Mouse (Mus musculus) ovary, postnatal 14 days (tissue): Measurements from ENCODE around the gene Crabp1.

Experiments used
- DNase-seq: peaks from one replicate; pipeline ENCODE4 v3.0.0; 2022; ENCODE audit warnings: low spot score

Gene Crabp1

DNA sequence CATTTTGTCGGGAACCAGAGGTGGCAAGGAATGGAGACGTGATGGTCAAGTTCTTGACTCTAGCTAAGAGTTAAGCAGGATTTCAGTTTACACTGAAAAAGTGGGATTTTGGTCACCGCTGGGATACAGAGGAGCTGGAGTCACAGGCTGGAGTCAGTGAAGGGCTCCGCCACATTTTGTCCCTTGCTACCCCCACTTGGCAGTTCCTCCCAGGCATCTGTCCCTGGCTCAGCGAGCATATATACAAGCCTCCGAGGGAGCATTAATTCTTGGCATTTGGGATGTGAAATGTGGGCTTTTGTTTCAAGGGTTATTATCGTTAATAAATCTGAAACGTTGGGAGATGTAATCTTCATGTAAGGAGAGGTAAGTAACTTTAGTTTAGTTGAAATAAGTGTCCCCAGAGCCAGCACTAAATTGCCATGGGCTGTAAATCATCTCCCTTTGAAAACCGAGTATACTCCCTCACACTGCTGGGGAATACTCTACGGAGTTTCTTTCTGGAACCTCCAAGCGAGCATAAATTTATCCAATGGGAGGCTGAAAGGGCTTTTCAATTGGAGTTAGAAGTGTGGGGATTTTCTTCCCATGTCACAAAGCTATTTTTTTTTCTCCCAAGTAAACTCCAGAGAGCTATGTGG lies 5.7 kb downstream of the Crabp1 start:
- no peak for DNase-seq

DNA sequence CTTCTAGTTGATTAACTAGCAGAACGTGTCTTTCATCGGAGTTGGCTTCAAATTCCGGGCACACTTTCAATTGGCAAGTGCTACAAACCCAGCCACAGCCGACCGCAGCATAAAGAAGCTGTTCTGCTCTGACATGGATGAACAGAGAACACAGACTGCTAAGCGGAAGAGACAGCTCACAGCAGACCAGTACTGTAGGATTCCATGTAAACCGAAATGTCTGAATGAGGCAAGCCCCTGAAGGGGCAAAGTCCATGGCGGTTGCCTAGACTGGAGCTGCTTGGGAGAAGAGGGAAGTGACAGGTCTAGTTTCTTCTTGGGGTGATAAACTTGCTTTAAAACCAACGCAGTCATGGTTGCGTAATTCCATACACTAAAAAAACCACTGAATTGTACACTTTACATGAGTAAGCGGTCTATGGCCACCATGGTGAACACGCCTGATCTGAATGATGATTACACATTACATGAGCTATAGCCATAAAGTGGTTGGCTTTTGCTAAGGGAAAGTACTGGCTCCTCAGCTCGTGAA lies 12.0 kb downstream of the Crabp1 start:
- DNase-seq = no peak

DNA sequence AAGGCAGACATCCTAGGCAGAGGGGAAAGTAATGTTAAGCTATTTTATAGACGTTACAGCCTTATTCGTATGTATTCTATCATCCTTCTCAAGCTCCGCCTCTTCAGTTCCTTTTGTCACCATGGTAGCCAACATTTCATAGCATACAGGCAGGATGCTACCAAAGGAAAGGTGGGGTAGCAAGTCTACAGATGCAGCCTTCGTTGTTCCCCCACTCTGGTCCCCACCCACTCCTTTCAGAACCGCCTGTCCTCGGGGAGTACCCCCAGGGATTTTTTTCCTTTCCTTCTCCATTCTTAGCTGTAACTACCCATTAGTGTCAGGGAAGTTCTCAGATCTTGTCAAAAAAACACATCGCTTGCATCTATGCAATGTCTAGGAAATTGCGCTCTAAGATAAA lies 14.7 kb downstream of the Crabp1 start:
- DNase-seq = no peak

DNA sequence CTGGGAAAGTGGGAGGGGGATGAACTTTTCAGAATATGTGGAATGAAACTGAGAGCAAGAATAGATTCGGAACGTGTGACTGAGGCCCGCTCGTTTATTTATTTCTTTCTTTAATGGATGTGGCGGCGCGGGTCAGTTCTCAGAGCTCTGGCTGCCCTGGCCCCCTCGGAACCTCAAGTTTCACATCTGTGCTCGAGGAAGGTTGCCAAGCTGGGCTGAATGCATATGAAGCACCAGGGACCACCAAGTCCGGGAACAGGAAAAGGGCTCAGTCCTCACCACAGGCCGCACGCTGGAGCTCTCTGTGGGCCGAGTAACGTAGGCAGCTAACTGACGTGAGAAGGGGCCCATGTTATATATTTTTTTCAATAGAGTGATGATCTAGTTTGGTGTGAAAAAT lies 18.0 kb downstream of the Crabp1 start:
- no peak for DNase-seq

DNA sequence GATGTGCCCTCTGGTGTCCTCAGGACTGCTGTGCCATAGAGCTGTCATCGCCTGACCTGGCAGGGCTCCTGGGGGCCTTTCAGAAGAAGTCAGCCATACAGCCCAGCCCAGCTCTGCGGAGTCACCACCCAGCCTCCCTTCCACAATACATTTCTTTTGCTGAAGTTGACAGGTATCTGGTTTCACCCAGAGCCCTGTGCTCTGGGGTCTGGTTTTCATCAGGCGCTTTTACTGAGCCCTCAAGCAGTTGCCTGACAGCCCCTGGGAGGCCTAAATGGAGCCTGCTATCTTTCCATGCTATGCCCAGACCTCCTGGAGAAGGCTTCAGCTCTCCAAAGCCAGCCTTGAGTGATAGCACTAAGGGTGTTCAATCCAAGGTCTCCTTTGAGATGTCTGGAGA lies 19.5 kb downstream of the Crabp1 start:
- DNase-seq = no peak

DNA sequence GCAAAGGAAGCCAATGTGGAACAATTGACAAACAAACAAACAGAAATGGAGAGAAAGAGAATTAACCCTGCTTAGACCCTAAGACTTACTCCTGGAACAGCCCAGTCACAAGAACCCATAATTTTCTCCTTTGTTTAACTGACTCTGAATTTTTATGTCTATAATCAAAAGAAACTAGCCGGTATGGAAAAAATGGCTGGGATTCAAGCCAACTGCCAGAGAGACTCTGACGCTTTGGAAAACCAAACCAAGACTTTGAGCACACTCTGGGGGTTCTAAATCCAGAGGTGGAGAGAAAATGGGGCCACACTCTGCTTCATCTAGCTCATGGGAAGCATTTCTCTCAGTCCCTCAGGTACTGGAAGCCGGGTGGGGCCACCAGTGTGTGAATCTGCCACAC lies 20.7 kb downstream of the Crabp1 start:
- no peak for DNase-seq

DNA sequence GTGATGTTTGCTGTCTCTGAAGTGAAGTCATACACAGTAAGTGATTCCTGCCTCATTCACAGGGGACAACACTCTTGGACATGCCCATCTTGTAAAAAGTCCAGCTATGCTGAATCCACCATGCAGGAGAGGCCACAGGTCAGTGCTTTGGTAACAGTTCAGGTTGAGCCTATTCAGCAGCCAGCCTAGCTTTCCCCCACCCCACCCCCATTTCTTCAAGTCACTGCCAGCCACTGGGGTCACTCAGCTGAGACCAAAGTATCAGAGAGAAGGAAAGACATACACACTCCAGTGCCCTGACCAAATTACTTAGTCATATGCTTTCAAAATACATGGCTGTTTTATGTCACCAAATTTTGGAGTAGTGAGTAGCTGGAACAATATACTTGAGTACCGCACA lies 21.5 kb downstream of the Crabp1 start:
- no peak for DNase-seq

DNA sequence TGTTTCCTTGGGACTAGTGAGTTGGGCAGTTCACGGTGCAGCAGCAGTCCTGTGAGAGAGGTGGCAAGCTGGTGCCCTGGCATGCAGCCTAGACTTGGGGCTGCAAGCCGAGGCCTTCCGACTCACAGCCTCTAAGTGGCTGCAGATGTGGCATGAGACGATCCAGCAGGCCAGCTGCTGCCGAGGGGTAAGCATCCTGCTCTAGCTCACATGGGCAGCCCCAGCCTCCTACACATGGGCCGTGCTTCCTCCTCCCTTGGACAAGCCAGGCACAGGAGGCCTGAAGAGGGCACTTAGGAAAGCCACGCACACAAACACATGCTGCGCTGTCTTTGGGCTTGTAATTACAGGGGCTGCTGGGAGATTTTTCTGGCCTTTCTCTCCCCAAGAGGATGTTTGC lies 23.2 kb downstream of the Crabp1 start:
- no peak for DNase-seq

DNA sequence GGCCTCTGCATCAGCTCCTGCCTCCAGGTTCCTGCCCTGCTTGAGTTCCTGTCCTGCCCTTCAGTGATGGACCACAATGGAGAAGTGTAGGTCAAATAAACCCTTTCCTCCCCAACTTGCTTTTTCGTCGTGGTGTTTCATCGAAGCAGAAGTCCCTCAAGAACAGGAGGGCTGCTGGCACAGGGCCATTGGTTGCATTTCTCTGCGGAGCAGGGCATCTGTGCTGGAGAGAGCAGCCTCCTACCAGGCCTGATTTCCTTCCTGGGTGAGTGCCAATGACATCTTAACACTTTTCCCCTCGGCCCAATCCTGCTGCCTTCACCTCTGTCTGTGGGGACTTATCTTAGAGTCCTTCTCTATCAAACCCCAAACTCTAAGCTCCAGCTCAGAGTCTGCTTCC lies 25.7 kb downstream of the Crabp1 start:
- no peak for DNase-seq

DNA sequence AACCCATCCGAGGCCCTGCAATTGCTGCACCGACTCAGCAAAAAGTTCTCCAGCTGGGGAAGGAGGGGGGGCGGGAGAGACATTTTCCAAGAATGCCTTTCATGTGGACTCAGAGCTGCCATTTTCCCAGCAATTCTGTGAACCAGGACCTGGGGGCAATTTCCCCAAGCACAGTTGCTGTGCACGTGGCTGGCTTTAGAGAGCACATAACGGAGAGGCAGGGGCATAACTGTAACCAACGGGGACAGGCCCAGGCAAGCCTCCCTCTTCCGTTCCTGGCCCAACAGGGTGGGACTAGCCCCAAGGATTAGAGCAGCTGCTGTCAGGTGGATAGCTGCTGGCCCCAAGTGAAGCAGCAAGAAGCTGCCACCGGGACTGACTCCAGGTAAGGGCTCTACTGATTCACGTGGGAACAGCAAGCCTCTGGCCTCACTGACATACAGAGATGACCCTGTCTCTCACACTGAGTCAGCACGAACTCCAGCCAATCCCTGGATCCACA lies 37.0 kb downstream of the Crabp1 start:
- DNase-seq = no peak

DNA sequence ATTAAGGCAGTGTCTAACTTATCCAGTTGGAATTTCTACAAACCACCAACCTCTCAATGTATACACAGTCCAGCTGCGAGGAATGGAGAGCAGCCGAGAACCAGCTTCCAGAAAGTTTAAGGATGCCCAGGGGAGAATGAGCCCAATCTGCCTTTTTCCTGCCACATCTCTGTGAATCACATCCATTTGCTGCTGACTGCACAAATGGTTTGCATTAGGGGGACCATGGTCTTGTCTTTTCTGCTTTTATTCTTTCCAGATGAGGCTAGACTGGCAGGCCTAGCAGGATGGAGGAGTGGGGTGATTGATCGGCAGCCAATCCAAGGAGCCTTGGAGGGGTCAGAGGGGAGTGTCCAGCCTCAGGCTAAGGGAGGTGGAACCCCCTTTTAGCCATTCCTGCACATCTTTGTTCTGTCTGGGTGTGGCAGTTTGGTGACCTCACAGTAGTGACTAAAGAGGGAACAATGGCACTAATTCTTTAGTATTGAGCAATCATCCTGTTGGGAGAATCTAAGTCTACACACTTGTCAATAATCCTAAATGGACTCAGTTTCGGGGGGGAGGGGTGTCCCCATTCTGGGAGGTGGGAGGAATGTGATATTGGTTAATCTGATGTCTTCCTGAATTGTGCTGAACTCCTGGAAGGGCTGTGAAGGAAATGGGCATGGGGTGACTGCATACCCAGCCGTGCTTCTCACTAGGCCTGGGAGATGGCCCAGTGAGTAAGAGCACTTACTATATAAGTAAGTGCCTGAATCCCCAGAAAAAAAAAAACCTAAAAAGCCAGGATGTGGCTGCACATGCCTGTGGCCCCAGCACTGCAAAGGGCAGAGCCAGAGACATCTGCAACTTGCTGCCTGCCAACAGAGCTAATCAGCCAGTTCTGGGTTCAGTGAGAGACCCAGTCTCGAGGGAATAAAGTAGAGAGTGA lies 38.5 kb downstream of the Crabp1 start:
- no peak for DNase-seq

DNA sequence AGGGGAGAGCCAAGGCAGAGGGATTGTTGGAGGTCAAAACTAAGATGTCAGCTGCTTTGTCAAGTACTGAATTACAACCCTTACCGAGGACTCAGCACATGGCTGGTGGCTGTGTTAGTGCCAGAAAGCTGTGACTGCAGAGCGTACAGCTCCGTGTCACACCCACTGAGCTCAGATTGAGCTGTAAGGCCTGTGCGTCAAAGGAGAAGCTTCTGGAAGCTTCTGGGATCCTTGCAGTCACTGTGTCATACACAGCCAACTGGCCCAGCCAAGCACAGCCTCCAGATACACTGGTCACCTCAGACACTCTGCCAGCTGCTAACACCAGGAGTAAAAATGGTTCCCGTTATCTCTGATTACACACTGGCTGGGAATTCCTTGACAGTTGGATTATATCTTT lies 39.8 kb downstream of the Crabp1 start:
- no peak for DNase-seq

DNA sequence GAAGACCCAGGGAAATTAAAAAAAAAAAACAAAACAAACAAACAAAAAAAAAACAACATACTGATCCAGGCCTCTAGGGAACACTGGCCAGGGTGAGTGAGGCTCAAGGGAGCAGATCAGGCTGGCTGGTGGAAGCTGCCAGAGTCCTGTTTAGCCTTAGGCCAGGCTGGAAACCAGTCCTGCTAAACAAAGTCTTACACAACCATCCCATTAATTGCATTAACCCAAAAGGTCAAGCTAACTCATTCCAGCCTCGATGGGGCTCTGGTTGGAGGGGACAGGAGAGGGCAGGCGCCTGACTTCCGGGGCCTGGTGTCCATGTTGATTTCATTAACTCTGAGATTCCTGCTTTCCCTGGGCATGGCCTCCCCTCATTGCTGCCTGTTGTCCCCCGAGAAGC lies 43.2 kb downstream of the Crabp1 start:
- DNase-seq = no peak

DNA sequence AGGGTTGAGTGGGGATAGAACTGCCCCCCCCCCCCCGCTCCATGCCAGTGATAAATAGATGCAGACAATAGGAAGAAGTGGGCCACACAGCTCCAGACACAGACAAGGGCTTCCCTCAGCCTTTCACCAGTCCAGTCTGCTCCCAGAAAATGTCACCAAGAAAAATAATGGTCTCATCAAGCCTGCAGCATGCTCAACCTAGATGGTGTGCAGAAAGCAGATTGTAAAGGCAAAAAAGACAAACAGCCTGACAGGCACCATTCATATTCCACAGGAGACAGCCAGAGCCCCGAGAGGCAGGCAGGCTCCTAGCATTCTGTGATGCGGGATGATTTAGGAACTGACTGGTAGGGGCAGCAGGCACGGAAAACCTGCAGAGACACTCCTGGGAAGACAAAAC lies 45.4 kb downstream of the Crabp1 start:
- DNase-seq = no peak

DNA sequence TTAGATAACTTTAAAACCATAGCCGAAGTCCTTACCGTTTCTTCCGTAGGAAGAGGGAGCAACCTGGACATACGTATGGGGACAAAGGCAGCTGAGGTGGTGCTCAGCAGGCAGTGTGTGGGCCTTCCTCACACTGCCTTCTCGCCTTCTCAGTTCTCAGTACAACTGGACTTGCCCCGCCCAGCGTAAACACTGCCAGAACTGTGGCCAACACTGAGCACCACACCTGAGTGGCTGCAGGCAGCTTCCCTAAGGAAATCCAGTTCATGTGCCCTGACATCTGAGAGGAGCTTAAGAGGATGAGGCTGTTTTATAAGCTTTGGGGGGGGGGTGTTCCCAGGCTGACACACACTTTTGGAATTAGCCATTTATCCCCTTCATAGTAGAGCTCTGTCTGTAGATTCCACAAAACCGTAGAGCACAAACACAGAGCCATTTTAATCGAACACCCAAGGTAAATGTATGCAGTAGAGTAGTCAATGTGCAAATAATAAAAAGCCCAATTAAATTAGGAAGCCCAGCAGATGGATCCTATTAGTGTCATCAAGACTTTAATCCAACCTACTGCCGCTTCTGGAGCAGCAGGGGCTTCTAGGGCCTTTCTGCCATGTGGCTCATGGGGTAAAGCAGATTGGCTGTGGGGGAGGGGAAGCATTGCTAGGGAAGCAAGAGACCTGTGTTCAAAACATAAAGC lies 52.1 kb downstream of the Crabp1 start:
- no peak for DNase-seq

DNA sequence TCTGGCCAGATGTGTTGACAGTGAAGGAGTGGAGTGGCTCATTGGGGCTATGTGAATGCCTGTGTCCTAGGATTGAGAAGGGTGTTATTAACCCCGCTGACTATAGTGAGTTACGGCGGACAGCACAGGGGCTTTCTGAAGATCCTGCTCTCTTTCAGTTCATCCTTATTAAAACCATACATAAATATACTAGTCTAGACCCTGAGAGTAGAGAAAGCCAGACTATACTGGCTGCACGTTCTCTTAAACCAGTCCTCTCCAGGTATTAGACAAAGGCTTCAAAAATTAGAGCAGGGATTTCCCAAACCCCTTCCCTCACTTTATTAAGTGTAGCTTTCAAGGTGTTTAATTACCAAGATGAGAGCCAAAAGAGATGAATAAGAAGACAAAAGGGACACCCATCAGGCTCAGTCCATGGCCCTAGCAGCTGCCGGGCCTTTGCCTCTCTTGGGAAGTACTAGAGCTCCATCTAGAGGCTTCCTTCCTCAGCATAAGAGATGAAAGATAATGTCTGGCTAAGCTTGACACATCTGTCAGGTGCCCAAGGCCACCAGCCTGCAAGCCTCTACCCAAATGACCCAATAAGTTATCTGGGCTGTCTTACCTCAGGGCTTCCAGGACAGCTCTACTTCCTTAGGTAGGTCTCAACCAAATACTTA lies 57.0 kb downstream of the Crabp1 start:
- peak; percentile 30 for DNase-seq
